In the genomic region with DNA sequence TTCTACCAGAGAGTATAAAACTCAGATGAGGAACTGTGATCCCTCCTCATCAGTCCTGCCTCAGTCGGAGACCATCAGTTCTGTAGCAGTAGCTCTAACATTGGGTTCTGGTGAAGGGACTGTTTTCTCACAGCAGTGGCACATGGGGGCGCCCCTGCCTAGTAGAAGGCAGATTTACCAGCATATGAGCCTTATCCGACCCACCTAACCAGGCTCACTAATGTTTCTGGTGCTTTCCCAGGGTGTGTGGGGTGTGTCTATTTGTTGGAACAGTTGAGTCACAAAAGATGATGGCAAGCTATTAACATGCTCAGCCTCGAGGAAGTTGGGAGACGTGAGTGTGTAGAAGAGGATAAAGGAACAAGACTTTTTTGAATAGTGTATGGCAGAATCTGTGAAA, we compare ENCODE assay signal across 9 mouse cellular contexts.
DNase-seq lines count a peak whose midpoint lies in the region; ATAC-seq and TF ChIP-seq lines count a peak whose summit lies in the region.
"Had no signal": no experiment of that assay in that cellular context is flagged by ENCODE, and none has a peak within 500 bp of the region (broad histone marks: within the 10 kb centered on the region; RNA-seq: fewer than 3 reads in every experiment).

No protein-coding gene starts in this region.

- H3K27me3 ChIP-seq in heart, postnatal 0 days (ENCODE audit: control insufficient read depth, insufficient read depth, low read length): no peaks in the 10 kb centered on the region
- H3K27me3 ChIP-seq in embryonic facial prominence, embryonic 11.5 days (ENCODE audit: control insufficient read depth, insufficient read depth, low read length): no peaks in the 10 kb centered on the region
- H3K27me3 ChIP-seq in kidney, embryonic 16.5 days (ENCODE audit: insufficient read depth, low read length): no peaks in the 10 kb centered on the region
- no peaks in the 10 kb centered on the region for H3K27me3 ChIP-seq in liver, postnatal 0 days (ENCODE audit: insufficient read depth, low read length)
- H3K27me3 ChIP-seq: heart, embryonic 15.5 days had no signal

- H3K9me3 ChIP-seq in heart, postnatal 0 days (replicated peaks; ENCODE audit: control insufficient read depth, low read length): no peaks in the 10 kb centered on the region
- no peaks in the 10 kb centered on the region for H3K9me3 ChIP-seq in embryonic facial prominence, embryonic 11.5 days (replicated peaks; ENCODE audit: control insufficient read depth, low read length)
- H3K9me3 ChIP-seq in kidney, embryonic 16.5 days (ENCODE audit: low read length): no peaks in the 10 kb centered on the region
- H3K9me3 ChIP-seq in liver, postnatal 0 days (ENCODE audit: low read length): no peaks in the 10 kb centered on the region
- H3K9me3 ChIP-seq: heart, embryonic 15.5 days had no signal

- DNase-seq in heart, postnatal 0 days (ENCODE audit: low spot score): no peak
- no peak for DNase-seq in heart, adult 8-10 months (ENCODE audit: low spot score)
- DNase-seq in R1 (ENCODE audit: low read depth, low spot score): peak; percentile 31
- peak; percentile 22 for DNase-seq in embryonic facial prominence, embryonic 11.5 days (ENCODE audit: low spot score)
- peak; percentile 12 for DNase-seq in liver, postnatal 0 days
- DNase-seq in ovary, postnatal 14 days (ENCODE audit: low spot score): peak; percentile 1

- no peak overlapping the region for H3K4me3 ChIP-seq in heart, postnatal 0 days (ENCODE audit: low read depth, low read length)
- H3K4me3 ChIP-seq in embryonic facial prominence, embryonic 11.5 days (ENCODE audit: low read depth, low read length): no peak overlapping the region
- no peak overlapping the region for H3K4me3 ChIP-seq in kidney, embryonic 16.5 days (ENCODE audit: low read length)
- no peak overlapping the region for H3K4me3 ChIP-seq in liver, postnatal 0 days (ENCODE audit: low read depth, low read length)
- H3K4me3 ChIP-seq: heart, embryonic 15.5 days had no signal

- no peak overlapping the region for H3K9ac ChIP-seq in heart, postnatal 0 days (replicated peaks; ENCODE audit: low read depth, low read length)
- H3K9ac ChIP-seq in embryonic facial prominence, embryonic 11.5 days (replicated peaks; ENCODE audit: low read length): no peak overlapping the region
- H3K9ac ChIP-seq in kidney, embryonic 16.5 days (replicated peaks; ENCODE audit: low read length): no peak overlapping the region
- no peak overlapping the region for H3K9ac ChIP-seq in liver, postnatal 0 days (replicated peaks)
- H3K9ac ChIP-seq: heart, embryonic 15.5 days had no signal

- H3K36me3 ChIP-seq in heart, postnatal 0 days (replicated peaks; ENCODE audit: control insufficient read depth, insufficient read depth, low read length): no peaks in the 10 kb centered on the region
- no peaks in the 10 kb centered on the region for H3K36me3 ChIP-seq in embryonic facial prominence, embryonic 11.5 days (replicated peaks; ENCODE audit: control insufficient read depth, insufficient read depth, low read depth, low read length)
- H3K36me3 ChIP-seq in kidney, embryonic 16.5 days (ENCODE audit: insufficient read depth, low read length): no peaks in the 10 kb centered on the region
- no peaks in the 10 kb centered on the region for H3K36me3 ChIP-seq in liver, postnatal 0 days (replicated peaks; ENCODE audit: insufficient read depth, low read length)
- H3K36me3 ChIP-seq: heart, embryonic 15.5 days had no signal

- no peak overlapping the region for H3K4me2 ChIP-seq in heart, postnatal 0 days (ENCODE audit: low read depth, low read length)
- no peak overlapping the region for H3K4me2 ChIP-seq in embryonic facial prominence, embryonic 11.5 days (ENCODE audit: low read depth, low read length)
- no peak overlapping the region for H3K4me2 ChIP-seq in kidney, embryonic 16.5 days (replicated peaks; ENCODE audit: low read depth, low read length)
- H3K4me2 ChIP-seq in liver, postnatal 0 days (ENCODE audit: low read depth, low read length): no peak overlapping the region
- H3K4me2 ChIP-seq: heart, embryonic 15.5 days had no signal

- no peak overlapping the region for H3K27ac ChIP-seq in heart, postnatal 0 days (ENCODE audit: low read depth)
- H3K27ac ChIP-seq in embryonic facial prominence, embryonic 11.5 days (replicated peaks; ENCODE audit: low read depth, low read length): no peak overlapping the region
- H3K27ac ChIP-seq in kidney, embryonic 16.5 days (ENCODE audit: low read length): no peak overlapping the region
- H3K27ac ChIP-seq in liver, postnatal 0 days (ENCODE audit: low read depth): no peak overlapping the region
- H3K27ac ChIP-seq: heart, embryonic 15.5 days had no signal

- H3K4me1 ChIP-seq in heart, postnatal 0 days (ENCODE audit: control insufficient read depth, insufficient read depth): no peaks in the 10 kb centered on the region
- H3K4me1 ChIP-seq in embryonic facial prominence, embryonic 11.5 days (ENCODE audit: control insufficient read depth, insufficient read depth, low read length): no peaks in the 10 kb centered on the region
- H3K4me1 ChIP-seq in kidney, embryonic 16.5 days (ENCODE audit: insufficient read depth, low read length): no peaks in the 10 kb centered on the region
- H3K4me1 ChIP-seq in liver, postnatal 0 days (ENCODE audit: insufficient read depth): no peaks in the 10 kb centered on the region
- H3K4me1 ChIP-seq: heart, embryonic 15.5 days had no signal

- peak; percentile 55 for TF ChIP-seq CTCF in heart, postnatal 0 days (IDR thresholded peaks at IDR 0.05; ENCODE audit: low read depth)
- peak; percentile 34 for TF ChIP-seq CTCF in liver, postnatal 0 days (IDR thresholded peaks at IDR 0.05; ENCODE audit: low read depth)

- no peak for TF ChIP-seq EP300 in heart, postnatal 0 days (IDR thresholded peaks at IDR 0.05; ENCODE audit: low read depth)
- no peak for TF ChIP-seq EP300 in liver, postnatal 0 days (IDR thresholded peaks at IDR 0.05; ENCODE audit: low read depth)

- ATAC-seq in heart, postnatal 0 days (ENCODE audit: insufficient read depth, low read depth): no peak
- peak; percentile 39; the same call in 1 of the 2 replicates for ATAC-seq in embryonic facial prominence, embryonic 11.5 days (replicated peaks; ENCODE audit: insufficient number of reproducible peaks, low FRiP score, low TSS enrichment, low read depth)
- ATAC-seq in kidney, embryonic 16.5 days (ENCODE audit: low FRiP score, low TSS enrichment): 0 out of 2 replicates have a peak, but pooled peaks have one; percentile 39
- ATAC-seq in liver, postnatal 0 days: no peak
- no peak for ATAC-seq in granulocyte monocyte progenitor cell, adult 5-6 weeks (replicated peaks; ENCODE audit: poor library complexity, severe bottlenecking)

- WGBS in heart, postnatal 0 days: 42% methylated on average over 5 of the region's 5 CpGs
- WGBS in embryonic facial prominence, embryonic 11.5 days: 51% methylated on average over 5 of the region's 5 CpGs
- 46% methylated on average over 5 of the region's 5 CpGs for WGBS in kidney, embryonic 16.5 days
- 39% methylated on average over 5 of the region's 5 CpGs for WGBS in liver, postnatal 0 days (ENCODE audit: insufficient replicate concordance)

Comparison
In these comparisons a context has a peak if more than half of its experiments do, and no peak if none do; other contexts are left out.
1. ATAC-seq: peak in embryonic facial prominence, embryonic 11.5 days (single experiment) and kidney, embryonic 16.5 days (single experiment); none in heart, postnatal 0 days (single experiment), liver, postnatal 0 days (single experiment) and granulocyte monocyte progenitor cell, adult 5-6 weeks (single experiment).
2. DNase-seq: peak in R1 (single experiment), embryonic facial prominence, embryonic 11.5 days (single experiment), liver, postnatal 0 days (single experiment) and ovary, postnatal 14 days (single experiment); none in heart, postnatal 0 days (single experiment) and heart, adult 8-10 months (single experiment).